Mouse (Mus musculus): ENCODE measurements around the gene Sema3e. TPM values are rescaled to one million over a fixed set of nuclear protein-coding genes. Genes with fewer than 3 reads are reported as not detected.

Sema3e gene
- 6.8 and 8.8 TPM in 2 replicates for polyA plus RNA-seq (2012; rRNA removed)

DNA sequence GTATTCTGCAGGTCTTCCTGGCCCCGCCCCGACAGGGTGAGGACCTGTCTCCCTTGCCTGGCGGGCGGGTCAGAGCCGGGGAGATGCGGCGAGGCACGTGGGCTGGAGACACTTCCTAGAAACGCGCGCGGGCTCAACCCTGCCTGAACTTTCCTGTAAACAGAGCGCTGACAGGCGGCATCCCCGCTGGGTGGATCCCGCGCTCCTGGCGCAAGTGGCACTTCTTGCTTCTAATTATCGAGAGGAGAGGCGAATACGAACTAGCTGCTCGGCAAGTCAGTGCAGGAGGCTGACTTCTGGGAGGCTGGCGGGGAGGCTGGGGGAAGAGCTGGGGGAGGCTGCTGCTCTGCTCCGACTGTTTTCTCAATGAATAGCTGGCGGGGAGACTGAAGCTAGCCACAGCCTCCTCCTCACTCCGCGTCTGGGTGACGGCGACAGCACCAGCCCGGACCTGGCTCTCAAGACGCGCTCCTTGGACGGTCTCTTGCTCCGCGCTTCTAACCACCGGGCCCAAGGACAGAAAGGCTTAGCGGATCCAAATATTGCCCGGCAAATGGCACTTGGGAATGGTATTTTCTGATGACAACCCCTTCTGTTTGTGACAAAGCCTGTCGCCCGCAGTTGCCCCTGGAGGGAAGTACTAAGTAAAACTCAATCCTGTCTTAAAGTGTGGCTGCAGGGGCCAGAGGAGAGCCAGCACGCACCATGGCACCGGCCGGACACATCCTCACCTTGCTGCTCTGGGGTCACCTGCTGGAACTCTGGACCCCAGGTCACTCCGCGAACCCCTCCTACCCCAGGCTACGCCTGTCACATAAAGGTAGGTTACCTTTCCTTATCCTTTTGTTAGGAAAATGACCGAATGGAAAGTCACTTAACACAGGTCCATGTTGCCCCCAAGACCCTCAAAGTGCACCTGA is at the start of gene Sema3e:
TSS of gene Sema3e (plus strand) at position 72 of the 920 bp plus-strand sequence.
- no peak for TF ChIP-seq CTCF (IDR thresholded peaks at IDR 0.05; ENCODE audit: extremely low read depth, insufficient read depth, low read length)
- TF ChIP-seq POLR2A (IDR thresholded peaks at IDR 0.05; ENCODE audit: extremely low read depth, insufficient read depth, low read length): no peak
- no peaks in the 10 kb centered on the region for H3K4me1 ChIP-seq (ENCODE audit: control insufficient read depth, insufficient read depth, low read length)
- H3K27ac ChIP-seq (ENCODE audit: insufficient read depth, low read length): no peak within 1 kb of the TSS
- peak within 1 kb of the TSS; percentile 61 for H3K4me3 ChIP-seq (ENCODE audit: insufficient read depth, low read length)

DNA sequence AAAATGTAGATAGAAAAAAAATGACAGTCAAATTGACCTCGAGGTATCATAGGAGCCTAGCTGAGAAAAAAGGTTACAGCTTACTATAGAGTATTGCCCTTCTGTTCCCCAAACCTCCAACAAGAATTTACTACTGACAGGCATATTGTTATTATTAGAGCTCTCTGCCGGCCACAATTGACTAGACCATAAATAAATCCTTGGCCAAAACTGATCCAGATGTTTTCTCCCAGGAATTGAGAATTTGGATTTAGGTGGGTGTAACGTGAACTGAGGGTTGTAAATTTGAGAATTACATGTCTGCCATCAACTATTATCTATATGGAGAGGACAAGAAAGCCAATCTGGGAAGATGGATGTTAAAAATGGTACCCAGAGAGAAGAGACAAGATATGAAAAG is 47.5 kb upstream of the Sema3e start:
- TF ChIP-seq CTCF (IDR thresholded peaks at IDR 0.05; ENCODE audit: extremely low read depth, insufficient read depth, low read length) (no peak), POLR2A (IDR thresholded peaks at IDR 0.05; ENCODE audit: extremely low read depth, insufficient read depth, low read length) (no peak)
- no peaks in the 10 kb centered on the region for H3K4me1 ChIP-seq (ENCODE audit: control insufficient read depth, insufficient read depth, low read length)
- H3K27ac ChIP-seq (ENCODE audit: insufficient read depth, low read length): no peak overlapping the region
- H3K4me3 ChIP-seq (ENCODE audit: insufficient read depth, low read length): no peak overlapping the region

DNA sequence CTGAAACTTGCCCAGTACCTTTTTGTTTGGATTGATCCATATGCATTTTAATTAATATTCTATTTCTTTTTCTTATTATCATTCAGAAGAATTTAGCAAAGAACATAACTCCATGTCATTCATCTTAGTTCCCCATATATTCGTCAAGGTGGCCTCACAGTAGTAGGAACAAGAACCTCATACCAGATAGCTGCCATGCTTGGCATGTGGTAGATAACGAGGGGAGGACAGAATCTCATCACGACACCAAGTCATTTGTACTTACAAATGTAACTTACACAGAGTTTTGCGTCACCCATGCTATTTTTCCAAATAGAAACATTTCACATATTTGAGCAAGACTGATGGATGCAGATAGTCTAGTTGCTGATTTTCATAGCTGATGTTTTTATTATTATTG is 45.9 kb upstream of the Sema3e start:
- Histone ChIP-seq H3K4me1 (ENCODE audit: control insufficient read depth, insufficient read depth, low read length) (no peaks in the 10 kb centered on the region), H3K4me3 (ENCODE audit: insufficient read depth, low read length) (no peak overlapping the region), H3K27ac (ENCODE audit: insufficient read depth, low read length) (no peak overlapping the region)
- TF ChIP-seq POLR2A (IDR thresholded peaks at IDR 0.05; ENCODE audit: extremely low read depth, insufficient read depth, low read length): no peak
- TF ChIP-seq CTCF (IDR thresholded peaks at IDR 0.05; ENCODE audit: extremely low read depth, insufficient read depth, low read length): no peak

DNA sequence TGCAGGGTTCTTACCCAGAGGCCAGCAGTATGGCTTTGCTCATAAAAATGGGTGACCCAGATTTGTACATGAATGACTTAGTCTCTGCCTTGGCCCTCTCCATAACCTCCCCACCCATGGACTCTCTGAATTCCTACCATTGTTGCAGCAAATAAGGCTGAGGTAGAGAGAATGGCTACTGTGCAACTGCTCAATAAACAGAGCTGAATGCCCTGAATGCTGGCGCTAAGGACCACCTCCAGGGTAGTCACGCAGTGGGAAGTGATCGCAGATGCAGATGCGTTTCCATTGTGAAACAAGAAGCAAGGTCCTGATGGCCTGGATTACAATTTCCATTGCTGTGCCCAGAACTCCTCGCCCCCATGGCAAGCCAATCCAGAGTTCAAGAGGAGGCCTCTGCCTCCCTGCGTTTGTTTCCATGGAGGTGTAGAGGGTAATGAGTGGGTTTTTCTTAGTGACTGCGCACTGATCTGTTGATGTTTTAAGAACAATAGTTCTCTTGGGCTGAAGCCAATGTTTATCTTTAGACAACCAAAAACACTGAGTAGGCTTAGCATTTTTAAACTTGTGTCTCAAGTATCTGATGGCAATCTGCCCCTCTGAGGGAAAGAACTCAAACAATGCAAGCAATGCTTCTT is 42.5 kb upstream of the Sema3e start:
- no peak overlapping the region for H3K27ac ChIP-seq (ENCODE audit: insufficient read depth, low read length)
- H3K4me3 ChIP-seq (ENCODE audit: insufficient read depth, low read length): no peak overlapping the region
- TF ChIP-seq POLR2A (IDR thresholded peaks at IDR 0.05; ENCODE audit: extremely low read depth, insufficient read depth, low read length) (no peak), CTCF (IDR thresholded peaks at IDR 0.05; ENCODE audit: extremely low read depth, insufficient read depth, low read length) (no peak)

DNA sequence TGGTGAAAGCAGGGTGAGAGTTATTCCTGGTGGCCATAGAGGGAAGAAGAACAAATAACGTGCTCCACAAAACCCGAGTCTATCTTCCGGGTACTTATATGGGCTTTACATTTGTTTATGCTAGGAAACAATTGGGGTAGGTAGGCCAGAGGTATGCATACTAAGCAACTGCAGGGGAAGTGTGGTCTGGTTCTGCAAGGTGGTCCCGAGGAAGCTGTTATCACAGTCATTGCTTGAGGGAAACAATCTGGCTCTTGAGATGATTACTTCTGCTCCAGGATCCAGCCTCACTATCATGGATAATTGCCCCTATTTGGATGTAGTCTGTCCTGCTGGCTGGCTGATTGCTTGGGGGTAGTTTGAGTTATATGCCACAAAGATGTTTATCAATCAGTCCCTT is 41.5 kb upstream of the Sema3e start:
- no peak for TF ChIP-seq CTCF (IDR thresholded peaks at IDR 0.05; ENCODE audit: extremely low read depth, insufficient read depth, low read length)
- no peak for TF ChIP-seq POLR2A (IDR thresholded peaks at IDR 0.05; ENCODE audit: extremely low read depth, insufficient read depth, low read length)

More for the DNA sequence above, 42.5 kb upstream of the Sema3e start:
- no peaks in the 10 kb centered on the region for H3K4me1 ChIP-seq (ENCODE audit: control insufficient read depth, insufficient read depth, low read length)

DNA sequence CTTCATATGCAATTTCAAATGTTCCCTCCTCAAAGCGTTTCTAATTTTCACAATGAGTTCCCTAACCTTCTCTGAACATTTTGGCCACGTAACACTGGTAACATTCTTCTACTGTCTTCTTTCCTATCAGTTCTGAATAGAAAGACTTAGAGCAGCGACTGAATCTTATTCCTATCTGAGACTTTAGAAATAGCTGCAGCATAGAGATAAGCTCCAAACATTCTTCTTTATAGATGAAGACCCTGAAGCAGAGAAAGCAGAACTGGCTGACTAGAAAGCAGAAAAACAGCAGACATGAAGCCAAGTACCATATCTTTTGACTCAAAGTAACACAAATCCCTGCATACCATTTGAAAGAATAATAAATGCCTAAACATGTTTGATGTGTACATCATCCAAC is 39.4 kb upstream of the Sema3e start:
- Histone ChIP-seq H3K4me3 (ENCODE audit: insufficient read depth, low read length) (no peak overlapping the region), H3K27ac (ENCODE audit: insufficient read depth, low read length) (no peak overlapping the region), H3K4me1 (ENCODE audit: control insufficient read depth, insufficient read depth, low read length) (no peaks in the 10 kb centered on the region)
- no peak for TF ChIP-seq CTCF (IDR thresholded peaks at IDR 0.05; ENCODE audit: extremely low read depth, insufficient read depth, low read length)

More for the DNA sequence above, 41.5 kb upstream of the Sema3e start:
- H3K4me1 ChIP-seq (ENCODE audit: control insufficient read depth, insufficient read depth, low read length): no peaks in the 10 kb centered on the region
- H3K27ac ChIP-seq (ENCODE audit: insufficient read depth, low read length): no peak overlapping the region
- no peak overlapping the region for H3K4me3 ChIP-seq (ENCODE audit: insufficient read depth, low read length)

DNA sequence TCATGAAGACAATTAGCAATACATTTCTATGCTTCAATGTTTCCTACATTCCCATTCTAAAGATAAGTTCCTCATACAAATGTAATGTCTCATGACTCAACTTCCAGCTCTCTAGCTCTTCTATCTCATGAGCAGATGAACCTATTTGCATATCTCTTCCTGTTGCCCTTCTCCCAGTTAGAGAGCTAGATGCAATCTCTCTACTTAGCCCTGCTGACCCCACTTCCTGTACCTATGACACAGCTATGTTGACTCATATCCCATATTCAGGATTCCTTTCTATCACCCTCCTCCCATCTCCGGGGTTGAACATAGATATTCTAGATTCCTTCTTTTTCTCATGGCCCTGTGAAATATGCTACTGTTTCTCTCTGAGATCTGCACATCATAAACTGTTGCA is 38.0 kb upstream of the Sema3e start:
- TF ChIP-seq CTCF (IDR thresholded peaks at IDR 0.05; ENCODE audit: extremely low read depth, insufficient read depth, low read length): no peak
- no peak for TF ChIP-seq POLR2A (IDR thresholded peaks at IDR 0.05; ENCODE audit: extremely low read depth, insufficient read depth, low read length)
- H3K27ac ChIP-seq (ENCODE audit: insufficient read depth, low read length): no peak overlapping the region
- no peak overlapping the region for H3K4me3 ChIP-seq (ENCODE audit: insufficient read depth, low read length)
- H3K4me1 ChIP-seq (ENCODE audit: control insufficient read depth, insufficient read depth, low read length): no peaks in the 10 kb centered on the region

DNA sequence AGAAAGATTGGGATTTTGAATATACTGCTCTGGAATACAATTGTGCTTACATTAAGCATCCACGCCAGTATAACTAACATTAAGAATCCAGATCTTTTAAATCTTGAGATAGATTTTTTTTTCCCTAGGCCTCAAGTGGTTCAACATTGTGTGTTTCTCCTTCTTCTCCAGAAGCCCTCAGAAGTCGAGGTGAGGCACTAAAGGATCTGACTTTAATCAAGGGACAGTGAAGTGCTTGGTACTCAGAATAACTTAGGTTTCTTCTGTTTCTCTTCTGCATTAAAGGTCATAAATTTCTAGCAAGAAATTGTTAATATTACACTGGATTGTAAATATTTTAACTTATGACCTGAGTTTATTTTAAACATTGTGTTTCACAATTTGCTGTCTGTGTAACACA is 37.1 kb upstream of the Sema3e start:
- no peaks in the 10 kb centered on the region for H3K4me1 ChIP-seq (ENCODE audit: control insufficient read depth, insufficient read depth, low read length)
- TF ChIP-seq POLR2A (IDR thresholded peaks at IDR 0.05; ENCODE audit: extremely low read depth, insufficient read depth, low read length) (no peak), CTCF (IDR thresholded peaks at IDR 0.05; ENCODE audit: extremely low read depth, insufficient read depth, low read length) (no peak)
- no peak overlapping the region for H3K4me3 ChIP-seq (ENCODE audit: insufficient read depth, low read length)
- no peak overlapping the region for H3K27ac ChIP-seq (ENCODE audit: insufficient read depth, low read length)

DNA sequence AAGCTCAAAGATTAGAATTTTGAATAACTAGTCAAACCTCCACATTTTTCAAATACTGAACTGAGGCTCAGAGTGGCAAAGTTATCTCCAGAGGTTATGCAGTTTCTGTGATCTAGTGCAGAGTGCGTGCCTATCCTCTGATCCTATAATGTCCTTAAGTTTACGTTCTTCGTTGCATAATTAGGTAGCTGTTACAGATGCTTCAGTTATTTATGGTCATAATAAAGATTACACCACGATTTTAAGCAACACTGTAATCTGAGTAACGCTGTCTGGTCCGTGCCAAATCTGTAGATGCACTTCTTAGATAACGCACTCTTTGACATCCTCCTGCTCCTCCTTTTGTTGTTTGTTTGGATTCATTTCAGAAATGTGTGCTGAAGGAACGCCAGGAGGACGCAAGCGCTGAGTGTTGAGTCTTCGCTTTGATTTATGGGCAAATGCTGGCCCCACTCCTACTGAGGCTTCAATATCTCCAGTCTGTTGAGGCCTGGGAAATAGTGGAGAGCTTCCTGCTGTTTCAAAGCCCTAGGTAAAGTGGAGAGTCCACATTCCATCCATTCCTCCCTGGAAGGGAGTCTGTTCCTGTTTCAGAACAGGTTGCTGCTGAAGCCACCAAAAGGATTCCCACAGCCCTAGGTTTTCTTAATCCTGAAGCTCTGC is 32.2 kb upstream of the Sema3e start:
- Histone ChIP-seq H3K4me1 (ENCODE audit: control insufficient read depth, insufficient read depth, low read length) (no peaks in the 10 kb centered on the region), H3K4me3 (ENCODE audit: insufficient read depth, low read length) (no peak overlapping the region), H3K27ac (ENCODE audit: insufficient read depth, low read length) (no peak overlapping the region)
- TF ChIP-seq CTCF (IDR thresholded peaks at IDR 0.05; ENCODE audit: extremely low read depth, insufficient read depth, low read length) (no peak), POLR2A (IDR thresholded peaks at IDR 0.05; ENCODE audit: extremely low read depth, insufficient read depth, low read length) (no peak)

Data from cortical plate, adult 2 months (tissue).